Mouse (Mus musculus): ENCODE results near the gene Efl1.

- TF ChIP-seq UBTF (IDR thresholded peaks at IDR 0.05; ENCODE audit: low read depth, low read length): no peak
- TF ChIP-seq POLR2A (IDR thresholded peaks at IDR 0.05; ENCODE audit: low read depth, low read length): no peak
- no peak for TF ChIP-seq CHD2 (IDR thresholded peaks at IDR 0.05; ENCODE audit: low read length)
- TF ChIP-seq ELF1 (IDR thresholded peaks at IDR 0.05; ENCODE audit: low read depth, low read length): no peak
- no peak for TF ChIP-seq MAFK (IDR thresholded peaks at IDR 0.05; ENCODE audit: insufficient replicate concordance, low read length)
- no peak for TF ChIP-seq TCF12 (IDR thresholded peaks at IDR 0.05; ENCODE audit: low read depth, low read length)
- TF ChIP-seq POLR2AphosphoS2 (IDR thresholded peaks at IDR 0.05; ENCODE audit: low read depth, low read length): no peak
These were observed 95.8 kb downstream of the Efl1 start for GRCm38 (mm10) chr7:82744167-82744715.
